Mouse (Mus musculus) thymus, adult 2 months (tissue): ENCODE data around the gene Itprip.

ENCODE experiments used
- CTCF ChIP-seq: fragments of 200-500 bp; IDR thresholded peaks from 2 replicates; pipeline ENCODE4 v1.5.1; 2012; ENCODE audit warnings: mild to moderate bottlenecking, control low read depth, low read length, moderate library complexity, borderline replicate concordance; ENCODE audit not compliant: control insufficient read depth, poor library complexity, insufficient read depth; ENCODE audit errors: extremely low read depth
- POLR2A ChIP-seq: fragments of 200-500 bp; IDR thresholded peaks from 2 replicates; pipeline ENCODE4 v1.6.1; 2012; ENCODE audit warnings: mild to moderate bottlenecking, low read length, control low read depth, moderate library complexity; ENCODE audit not compliant: control insufficient read depth, poor library complexity, insufficient read depth; ENCODE audit errors: extremely low read depth

DNA sequence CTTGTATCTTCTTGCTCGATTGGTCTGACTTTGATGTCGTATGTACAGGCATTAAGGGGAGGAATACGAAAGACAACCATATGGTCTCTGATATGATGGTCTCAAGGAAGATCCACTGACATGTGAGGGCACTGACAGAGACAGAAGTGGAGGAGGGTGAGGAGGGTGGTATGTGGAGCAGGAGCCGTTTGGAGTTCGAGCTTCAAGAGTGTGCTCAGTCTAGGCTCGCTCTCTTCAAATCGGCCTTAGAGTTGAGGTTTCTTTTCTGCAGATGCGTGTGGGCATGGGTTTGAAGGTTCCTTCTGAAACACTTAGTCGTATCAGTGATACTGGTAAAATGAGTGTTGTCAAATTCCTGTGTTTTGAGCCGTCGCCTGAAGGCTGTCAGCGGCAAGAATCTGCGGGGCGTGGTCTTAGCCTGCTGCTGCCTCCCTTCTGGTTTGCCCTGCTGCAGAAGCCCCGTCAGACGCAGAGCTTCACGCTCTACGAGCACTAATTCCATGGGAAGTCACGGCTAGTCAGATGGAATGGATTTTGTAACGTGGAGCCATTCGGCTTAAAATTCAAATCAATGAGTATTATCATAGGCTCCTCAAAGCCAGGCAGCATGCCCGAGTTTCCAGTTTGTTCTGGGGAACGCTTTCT is 27.8 kb upstream of the Itprip start:
- TF ChIP-seq POLR2A (no peak), CTCF (no peak)
